Mouse (Mus musculus) bone marrow, adult 2 months (tissue): ENCODE measurements around the gene Smyd1.

Experiments used
- CTCF ChIP-seq: fragments of 200-500 bp; IDR thresholded peaks from 2 replicates; pipeline ENCODE4 v1.5.1; 2011; ENCODE audit warnings: low read length, control low read depth; ENCODE audit not compliant: control insufficient read depth, insufficient read depth
- POLR2A ChIP-seq: fragments of 200-500 bp; IDR thresholded peaks from 2 replicates; pipeline ENCODE4 v1.6.1; 2011; ENCODE audit warnings: low read depth, mild to moderate bottlenecking, control low read depth, low read length, borderline replicate concordance; ENCODE audit not compliant: control insufficient read depth

DNA sequence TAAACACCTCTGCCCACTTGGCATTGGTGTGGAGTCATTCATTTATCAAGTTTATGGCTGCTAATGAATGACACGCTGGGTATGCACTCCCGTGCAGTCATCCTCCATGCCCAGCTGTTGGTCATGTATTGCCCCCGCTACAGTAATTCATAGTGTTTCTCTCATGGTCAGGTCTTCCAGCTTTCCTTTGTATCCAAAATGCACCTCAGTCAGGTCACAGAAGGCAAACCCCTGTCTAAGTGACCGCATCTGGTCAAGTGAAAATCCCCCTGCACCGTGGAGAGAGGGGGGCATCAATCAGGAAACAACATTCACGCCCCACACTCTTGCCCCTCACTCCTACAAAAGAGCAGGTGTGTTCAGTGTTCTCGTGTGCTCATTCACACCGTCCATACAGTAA, 117.9 kb downstream of the Smyd1 start:
- no peak for TF ChIP-seq CTCF
- no peak for TF ChIP-seq POLR2A
